8 mouse cellular contexts compared by ENCODE assay signal in genomic region chr14:31128826-31129219, GRCm38 (mm10). TPM values are rescaled to one million over a fixed set of nuclear protein-coding genes. Genes with fewer than 3 reads are reported as not detected.
A peak's percentile ranks its signal among the peaks of the same experiment; 100 is the strongest.
DNase-seq lines count a peak whose midpoint lies in the region; ATAC-seq and TF ChIP-seq lines count a peak whose summit lies in the region.

TSS of gene Smim4 (minus strand) at chr14:31128956.

- peak within 1 kb of the TSS; percentile 76 for H3K4me2 ChIP-seq in embryonic facial prominence, embryonic 15.5 days (replicated peaks)
- H3K4me2 ChIP-seq in limb, embryonic 14.5 days (replicated peaks; ENCODE audit: low read depth, low read length, severe bottlenecking), result peak within 1 kb of the TSS; percentile 86
- H3K4me2 ChIP-seq in midbrain, postnatal 0 days (ENCODE audit: low read depth, low read length, poor library complexity, severe bottlenecking), result peak within 1 kb of the TSS; percentile 90

- H3K9me3 ChIP-seq in embryonic facial prominence, embryonic 15.5 days (replicated peaks), result no peaks in the 10 kb centered on the region
- H3K9me3 ChIP-seq in limb, embryonic 14.5 days (ENCODE audit: control insufficient read depth, low read length), result no peaks in the 10 kb centered on the region
- no peaks in the 10 kb centered on the region for H3K9me3 ChIP-seq in midbrain, postnatal 0 days (ENCODE audit: low read length)

- peak; percentile 62 for TF ChIP-seq CTCF in bone marrow, adult 2 months (IDR thresholded peaks at IDR 0.05; ENCODE audit: control insufficient read depth, insufficient read depth, low read length)
- peak; percentile 67 for TF ChIP-seq CTCF in midbrain, postnatal 0 days (IDR thresholded peaks at IDR 0.05)

- ATAC-seq in embryonic facial prominence, embryonic 15.5 days (ENCODE audit: insufficient number of reproducible peaks, low FRiP score, low TSS enrichment, low read depth), result peak; percentile 94
- ATAC-seq in limb, embryonic 14.5 days (ENCODE audit: low FRiP score, low read depth), result peak; percentile 94
- peak; percentile 95 for ATAC-seq in midbrain, postnatal 0 days (ENCODE audit: low FRiP score)

- H3K27ac ChIP-seq in bone marrow, adult 2 months (ENCODE audit: control insufficient read depth, insufficient read depth, low read depth, low read length, poor library complexity), result peak within 1 kb of the TSS; percentile 87
- peak within 1 kb of the TSS; percentile 85 for H3K27ac ChIP-seq in embryonic facial prominence, embryonic 15.5 days (replicated peaks)
- H3K27ac ChIP-seq in limb, embryonic 14.5 days (replicated peaks; ENCODE audit: low read depth, low read length), result peak within 1 kb of the TSS; percentile 68
- peak within 1 kb of the TSS; percentile 79 for H3K27ac ChIP-seq in midbrain, postnatal 0 days (ENCODE audit: low read depth, low read length)

- under 1% methylated on average over 33 of the region's 33 CpGs for WGBS in bone marrow, adult 2 months
- under 1% methylated on average over 33 of the region's 33 CpGs for WGBS in embryonic facial prominence, embryonic 15.5 days
- WGBS in limb, embryonic 14.5 days, result 0% methylated on average over 33 of the region's 33 CpGs
- under 1% methylated on average over 33 of the region's 33 CpGs for WGBS in midbrain, postnatal 0 days

- peak within 1 kb of the TSS; percentile 57 for H3K9ac ChIP-seq in embryonic facial prominence, embryonic 15.5 days
- peak within 1 kb of the TSS; percentile 72 for H3K9ac ChIP-seq in limb, embryonic 14.5 days (ENCODE audit: low read depth, low read length, severe bottlenecking)
- H3K9ac ChIP-seq in midbrain, postnatal 0 days (replicated peaks; ENCODE audit: low read length, poor library complexity, severe bottlenecking), result peak within 1 kb of the TSS; percentile 61

- peaks cover under 1% of the 10 kb centered on the region; the same call in 1 of the 2 replicates for H3K36me3 ChIP-seq in embryonic facial prominence, embryonic 15.5 days
- peaks cover 3% of the 10 kb centered on the region; the same call in 1 of the 2 replicates for H3K36me3 ChIP-seq in limb, embryonic 14.5 days (ENCODE audit: control insufficient read depth, insufficient read depth, low read length)
- H3K36me3 ChIP-seq in midbrain, postnatal 0 days (ENCODE audit: insufficient read depth, low read length), result no peaks in the 10 kb centered on the region

- peak; percentile 99 for DNase-seq in 416B (ENCODE audit: low read depth)
- peak; percentile 97 for DNase-seq in heart, adult 8-10 months (ENCODE audit: low spot score)
- peak; percentile 99 for DNase-seq in kidney, adult 9 months
- peak; percentile 100 for DNase-seq in limb, embryonic 14.5 days (ENCODE audit: low spot score)
- DNase-seq in midbrain, postnatal 0 days (ENCODE audit: low spot score), result peak; percentile 100
- DNase-seq in spleen, postnatal 14 days (ENCODE audit: low spot score in 2 of 2), result peak; percentile 92

- H3K27me3 ChIP-seq in embryonic facial prominence, embryonic 15.5 days, result no peaks in the 10 kb centered on the region
- no peaks in the 10 kb centered on the region for H3K27me3 ChIP-seq in limb, embryonic 14.5 days (ENCODE audit: control insufficient read depth, insufficient read depth, low read length)
- H3K27me3 ChIP-seq in midbrain, postnatal 0 days (ENCODE audit: insufficient read depth, low read length), result no peaks in the 10 kb centered on the region

- H3K4me1 ChIP-seq in bone marrow, adult 2 months (ENCODE audit: control insufficient read depth, insufficient read depth, low read length), result peaks cover 5% of the 10 kb centered on the region; the same call in 1 of the 2 replicates
- peaks cover 61% of the 10 kb centered on the region for H3K4me1 ChIP-seq in embryonic facial prominence, embryonic 15.5 days
- H3K4me1 ChIP-seq in limb, embryonic 14.5 days (ENCODE audit: control insufficient read depth, insufficient read depth, low read length), result peaks cover 46% of the 10 kb centered on the region
- peaks cover 8% of the 10 kb centered on the region; the same call in 1 of the 2 replicates for H3K4me1 ChIP-seq in midbrain, postnatal 0 days (ENCODE audit: insufficient read depth, low read length)

- TF ChIP-seq POLR2A in bone marrow, adult 2 months (IDR thresholded peaks at IDR 0.05; ENCODE audit: borderline replicate concordance, control insufficient read depth, low read depth, low read length), result peak; percentile 96; the same call in 1 of the 2 replicates
- TF ChIP-seq POLR2A in limb, embryonic 14.5 days (IDR thresholded peaks at IDR 0.05; ENCODE audit: borderline replicate concordance, extremely low read depth, insufficient read depth, insufficient read length), result peak; percentile 96; the same call in 1 of the 2 replicates

- H3K4me3 ChIP-seq in bone marrow, adult 2 months (replicated peaks; ENCODE audit: control insufficient read depth, low read depth, low read length), result peak within 1 kb of the TSS; percentile 77
- H3K4me3 ChIP-seq in embryonic facial prominence, embryonic 15.5 days (replicated peaks), result peak within 1 kb of the TSS; percentile 74
- H3K4me3 ChIP-seq in limb, embryonic 14.5 days (replicated peaks; ENCODE audit: low read length), result peak within 1 kb of the TSS; percentile 77
- H3K4me3 ChIP-seq in midbrain, postnatal 0 days (ENCODE audit: low read depth, low read length), result peak within 1 kb of the TSS; percentile 59

RNA-seq across cellular contexts. Expression of gene Smim4, which starts in this region (rescaled TPM):
- polyA plus RNA-seq in bone marrow, adult 2 months (2011; ENCODE audit: insufficient read depth, insufficient read length, low replicate concordance, missing spikeins), result 29.0 and 45.8 TPM in 2 replicates
- polyA plus RNA-seq in embryonic facial prominence, embryonic 15.5 days (2015; fragmentation: Nextera tagmentation; extraction: Ambion mirVana), result 61.3 and 67.3 TPM in 2 replicates
- total RNA-seq in heart, adult 8-10 months (2022), result 10 to 100 TPM; 63.7 to 95.7 (median 81.8) TPM
- 28.2 and 37.4 TPM in 2 replicates for polyA plus RNA-seq in limb, embryonic 14.5 days (2012; rRNA removed)
- polyA plus RNA-seq in limb, embryonic 14.5 days (2014; fragmentation: Nextera tagmentation; extraction: Ambion mirVana), result 62.7 and 68.1 TPM in 2 replicates
- total RNA-seq in midbrain, postnatal 0 days (2014; rRNA removed), result 3.2 and 4.3 TPM in 2 replicates
- polyA plus RNA-seq in midbrain, postnatal 0 days (2015; fragmentation: Nextera tagmentation; extraction: Ambion mirVana), result 41.6 and 47.5 TPM in 2 replicates

Comparison
In these comparisons a context has a peak if more than half of its experiments do, and no peak if none do; other contexts are left out.
1. Peak in every context shown above with its lines: DNase-seq, ATAC-seq, H3K4me3 ChIP-seq and H3K27ac ChIP-seq.
2. RNA of gene Smim4 (total RNA-seq): 63.7 to 95.7 TPM in heart, adult 8-10 months; 3.2 to 4.3 TPM in midbrain, postnatal 0 days; every median in the first group is over 10 times any median in the second.